Mouse (Mus musculus): Measurements from ENCODE around the gene Dlgap1.
"Not testable (repeated sequence)": the region's sequence is repeated elsewhere in the genome, so short reads cannot be mapped to it uniquely, and the experiment has no call there.

Dlgap1 gene

DNA sequence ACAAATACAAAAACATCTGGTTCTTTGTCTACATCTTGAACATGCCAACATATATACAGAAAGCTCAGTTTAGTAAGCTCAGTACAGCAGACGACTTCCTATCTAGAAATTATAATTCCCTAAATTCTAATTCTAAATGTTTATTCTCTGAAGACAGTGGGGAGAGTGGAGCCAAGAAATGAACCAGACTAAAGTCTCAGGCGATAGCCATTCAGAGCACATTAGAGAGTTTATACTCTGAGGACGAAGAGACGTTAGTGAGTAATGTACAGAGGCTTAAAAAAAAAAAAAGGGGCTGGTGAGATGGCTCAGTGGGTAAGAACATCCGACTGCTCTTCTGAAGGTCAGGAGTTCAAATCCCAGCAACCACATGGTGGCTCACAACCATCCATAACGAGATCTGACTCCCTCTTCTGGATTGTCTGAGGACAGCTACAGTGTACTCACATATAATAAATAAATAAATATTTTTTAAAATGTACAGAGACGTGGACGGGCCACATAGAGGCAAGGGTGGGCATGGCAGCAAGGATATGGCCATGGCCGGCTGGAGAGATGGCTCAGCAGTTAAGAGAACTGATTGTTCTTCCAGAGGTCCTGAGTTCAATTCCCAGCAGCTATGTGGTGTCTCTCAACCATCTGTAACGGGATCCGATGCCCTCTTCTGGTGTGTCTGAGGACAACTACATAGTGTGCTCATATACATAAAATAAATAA, 858.7 kb downstream of the Dlgap1 start:
- DNase-seq: not testable (repeated sequence)

DNA sequence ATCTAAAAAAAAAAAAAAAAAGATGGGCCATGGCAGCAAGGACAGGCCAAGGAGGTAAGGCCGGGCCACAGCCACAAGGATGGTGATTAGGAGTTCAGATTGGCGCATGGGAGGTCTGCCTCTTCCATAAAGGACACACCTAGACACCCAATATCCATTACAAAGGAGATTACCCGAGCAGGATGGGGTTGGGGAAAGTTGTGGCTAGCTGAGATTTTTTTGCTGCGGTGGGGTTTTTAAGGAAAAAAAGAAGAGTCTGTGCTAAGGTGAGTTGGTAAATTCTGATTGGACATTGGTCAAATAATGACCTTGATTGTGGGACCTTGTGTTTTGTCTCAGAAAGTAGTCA, 859.3 kb downstream of the Dlgap1 start:
- DNase-seq: no peak

DNA sequence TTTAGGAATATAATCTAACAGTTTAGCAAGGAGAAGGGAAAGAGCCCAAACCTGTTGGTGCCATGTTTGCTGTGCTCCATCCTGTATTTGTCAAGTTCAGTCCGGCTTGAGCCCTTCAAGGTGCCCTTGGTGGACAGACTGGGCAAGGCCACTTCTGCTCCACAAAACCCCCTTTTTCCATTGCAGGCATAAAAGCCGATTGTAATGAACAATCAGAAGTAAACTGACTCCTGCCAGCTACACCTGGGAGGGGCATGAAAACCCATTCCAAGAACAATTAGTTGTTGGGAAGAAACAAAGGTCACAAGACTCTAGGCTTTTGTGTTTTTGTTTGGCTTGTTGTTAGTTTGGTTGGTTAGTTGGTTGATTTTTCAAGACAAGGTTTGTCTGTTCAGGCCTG, 859.7 kb downstream of the Dlgap1 start:
- no peak for DNase-seq

DNA sequence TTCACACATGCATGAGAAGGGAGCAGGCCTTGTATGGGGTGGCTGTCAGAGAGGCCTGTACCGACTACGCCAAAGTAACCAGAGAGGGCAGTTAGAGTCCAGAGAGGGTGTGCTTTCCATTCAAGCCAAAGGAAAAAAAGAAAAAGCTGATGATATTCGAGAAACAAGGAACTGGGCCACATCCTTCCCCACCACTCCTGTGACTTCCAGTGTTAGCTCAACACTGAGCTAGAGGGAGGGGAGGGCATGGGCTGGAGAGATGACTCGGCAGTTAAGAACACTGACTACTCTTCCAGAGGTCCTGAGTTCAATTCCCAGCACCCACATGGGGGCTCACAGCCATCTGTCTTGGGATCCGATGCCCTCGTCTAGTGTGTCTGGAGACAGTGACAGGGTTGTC, 860.3 kb downstream of the Dlgap1 start:
- DNase-seq: no peak

DNA sequence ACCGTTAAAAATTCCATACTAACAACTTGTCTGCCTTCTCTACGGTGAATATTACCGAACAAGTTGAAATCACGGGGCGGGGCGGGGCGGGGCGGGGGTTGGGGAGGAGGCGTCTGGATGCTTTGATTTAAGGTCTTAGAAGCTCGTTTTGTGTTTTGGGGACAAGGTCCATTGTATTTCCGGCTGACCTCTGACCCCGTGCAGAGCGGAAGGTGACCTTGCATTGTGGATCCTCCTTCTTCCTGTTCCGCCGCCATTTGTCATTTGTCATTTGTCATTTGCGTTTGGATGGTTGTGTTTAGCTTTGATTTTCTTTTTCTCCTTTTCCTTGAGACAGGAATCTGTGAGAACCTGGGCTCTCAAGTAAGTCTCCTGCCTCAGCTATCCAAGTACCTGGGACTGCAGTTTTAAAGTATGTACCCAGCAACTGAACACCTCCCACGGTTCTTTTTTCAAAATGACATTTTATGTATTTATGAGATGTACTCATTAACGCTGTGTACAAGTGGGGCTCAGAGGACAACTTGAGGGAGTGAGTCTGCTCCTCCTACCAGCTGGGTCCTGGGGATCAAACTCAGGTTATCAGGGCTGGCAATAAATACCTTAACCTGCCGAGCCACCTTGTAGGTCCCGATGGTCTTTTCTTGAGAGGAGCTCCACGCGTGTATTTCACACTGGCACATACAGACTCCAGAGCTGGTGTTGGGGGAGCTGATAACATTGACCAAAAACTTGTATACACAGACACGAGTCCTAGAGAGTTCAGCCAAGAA, 861.3 kb downstream of the Dlgap1 start:
- DNase-seq: no peak

DNA sequence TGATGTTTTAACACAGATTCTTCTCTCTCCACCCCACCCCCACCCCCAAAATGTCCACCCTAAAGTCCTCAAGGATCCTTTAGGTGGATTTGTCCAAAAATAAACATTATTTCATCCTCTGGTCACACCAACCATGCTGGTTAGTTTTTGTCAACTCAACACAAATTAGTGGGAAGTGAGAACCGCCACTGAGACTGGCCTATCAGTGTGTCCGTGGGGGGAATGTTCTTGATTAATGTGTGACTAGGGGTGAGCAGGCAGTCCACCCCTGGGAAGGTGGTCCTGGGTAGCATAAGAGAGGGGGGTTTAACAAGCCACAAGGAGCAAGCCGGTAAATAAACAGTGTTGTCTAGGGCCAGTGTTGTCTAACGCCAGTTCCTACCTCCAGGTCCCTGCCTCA, 862.7 kb downstream of the Dlgap1 start:
- DNase-seq: no peak

DNA sequence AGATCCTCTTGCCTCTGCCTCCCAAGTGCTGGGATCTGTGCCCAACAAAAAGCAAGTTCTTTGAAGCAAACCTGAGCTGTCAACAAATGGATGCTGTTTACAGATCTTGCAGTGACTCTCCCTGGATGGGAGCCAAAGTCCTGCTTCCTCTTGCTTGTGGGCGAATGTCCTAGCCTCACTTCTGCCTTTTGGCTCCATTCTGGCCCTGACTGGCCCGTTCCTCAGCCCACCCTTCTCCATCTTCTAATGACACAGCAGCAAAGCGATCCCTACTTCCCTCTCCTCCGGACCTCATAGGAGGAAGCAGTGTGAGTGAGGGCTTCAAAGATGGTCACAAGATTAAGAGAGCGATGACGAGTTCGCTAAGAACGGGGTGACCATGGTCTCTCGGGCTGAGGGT, 863.7 kb downstream of the Dlgap1 start:
- peak; percentile 56 for DNase-seq

DNA sequence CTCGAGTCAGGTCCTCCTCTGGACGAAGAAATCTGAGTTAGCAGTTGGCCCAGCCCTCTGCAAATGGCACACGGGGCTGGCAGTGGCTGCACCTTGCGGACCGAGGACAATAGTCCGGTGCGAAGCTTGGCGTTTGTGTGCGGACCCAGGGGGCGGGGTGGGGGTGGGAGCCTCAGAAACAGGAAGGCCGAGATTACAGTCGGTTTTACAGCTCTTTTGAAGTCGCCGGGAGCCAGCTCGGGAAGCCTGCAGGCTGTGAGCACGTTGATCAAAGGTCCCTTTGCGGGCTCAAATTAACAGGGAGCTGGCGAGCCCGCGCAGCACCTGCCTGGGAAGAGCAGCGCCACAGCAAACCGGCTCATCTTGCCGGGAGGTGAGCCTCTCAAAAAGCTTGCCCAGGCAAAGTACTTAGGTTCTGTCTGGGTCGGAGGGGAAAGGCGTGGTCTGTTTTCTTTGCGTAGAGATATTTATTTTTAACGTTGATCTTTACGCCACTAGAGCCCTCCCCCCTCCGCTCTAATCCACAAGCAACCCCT, 865.6 kb downstream of the Dlgap1 start:
- peak; percentile 57 for DNase-seq

DNA sequence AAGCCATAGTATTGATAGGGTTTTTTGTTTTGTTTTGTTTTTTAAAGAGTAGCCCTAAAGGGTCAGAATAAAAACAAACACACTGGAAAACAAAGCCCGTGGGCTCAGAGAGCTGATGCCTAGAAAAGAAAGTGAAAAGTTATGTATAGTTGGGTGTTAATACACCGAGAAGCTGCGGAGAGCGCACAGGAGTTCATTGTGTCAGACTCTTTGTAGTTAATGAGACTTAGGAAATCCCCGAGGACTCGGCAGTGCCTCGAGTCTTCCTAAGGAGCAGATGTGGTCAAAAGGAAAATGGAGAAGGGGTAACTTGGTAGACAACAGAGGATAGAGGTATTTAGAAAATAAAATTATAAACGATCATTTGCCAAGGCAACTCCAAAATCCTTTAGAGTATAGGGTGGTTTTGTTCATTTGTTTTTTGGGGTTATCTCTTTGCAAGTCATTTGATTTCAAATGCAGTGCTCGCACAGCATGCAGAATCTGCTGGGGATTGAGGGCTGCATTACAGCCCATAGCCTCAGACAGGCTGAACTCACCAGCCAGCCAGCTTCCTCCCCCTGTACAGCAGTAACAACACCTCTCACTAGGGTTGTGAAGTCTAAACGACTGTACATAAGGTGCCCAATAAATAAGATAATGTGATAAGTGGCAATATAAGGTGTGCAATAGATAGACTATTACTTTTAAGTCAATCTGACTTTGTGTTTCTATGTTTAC, 866.4 kb downstream of the Dlgap1 start:
- no peak for DNase-seq

DNA sequence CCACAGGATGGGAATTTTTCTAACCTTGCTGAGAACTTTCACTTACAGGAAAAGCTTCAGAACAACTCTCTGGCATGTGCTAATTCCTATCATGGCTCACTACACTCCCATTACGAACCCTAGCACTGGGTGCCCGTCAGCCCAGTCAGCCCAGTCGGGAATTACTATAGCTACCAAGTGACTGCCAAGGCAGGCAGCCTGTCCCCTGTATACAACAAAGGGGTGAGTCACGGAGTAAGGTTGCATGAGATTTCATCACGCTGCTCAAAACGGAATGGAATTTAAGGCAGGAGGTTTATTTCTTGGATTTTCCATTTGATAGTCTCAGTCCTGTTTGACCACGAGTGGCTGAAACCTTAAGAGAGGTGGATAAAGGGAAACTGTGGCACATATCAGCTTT, 867.9 kb downstream of the Dlgap1 start:
- no peak for DNase-seq

DNA sequence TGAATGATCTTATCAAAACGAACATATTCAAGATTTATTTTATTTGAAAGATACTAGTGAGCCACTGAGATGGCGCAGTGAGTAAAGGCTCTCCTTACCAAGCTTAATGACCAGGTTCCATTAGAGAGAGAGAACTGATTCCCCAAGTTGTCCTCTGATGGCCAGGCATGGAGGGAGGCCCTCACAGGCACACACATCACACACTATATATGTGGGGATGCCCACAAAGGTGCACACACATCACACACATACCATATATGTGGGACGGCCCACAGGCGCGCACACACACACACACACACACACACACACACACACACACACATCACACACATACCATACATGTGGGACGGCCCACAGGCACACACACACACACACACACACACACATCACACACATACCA, 868.6 kb downstream of the Dlgap1 start:
- not testable (repeated sequence) for DNase-seq

DNA sequence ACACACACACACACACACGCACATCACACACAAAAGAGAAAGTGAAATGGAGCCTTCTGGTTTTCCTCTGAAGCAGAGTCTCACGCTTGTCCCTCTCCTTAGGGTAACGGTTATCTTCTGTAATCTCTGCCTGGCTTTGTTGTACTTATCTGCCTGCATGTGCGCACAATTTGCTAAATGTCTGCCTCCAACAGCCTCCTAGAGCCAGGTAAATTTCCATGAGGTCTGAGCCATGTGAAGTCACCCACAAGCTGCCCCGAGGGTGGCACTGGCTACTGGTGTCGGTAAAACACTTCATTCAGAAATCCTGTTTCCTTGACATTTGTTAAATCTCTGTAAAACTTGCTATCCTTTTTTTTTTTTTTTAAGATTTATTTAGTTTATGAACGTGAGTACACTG, 869.2 kb downstream of the Dlgap1 start:
- DNase-seq: no peak

DNA sequence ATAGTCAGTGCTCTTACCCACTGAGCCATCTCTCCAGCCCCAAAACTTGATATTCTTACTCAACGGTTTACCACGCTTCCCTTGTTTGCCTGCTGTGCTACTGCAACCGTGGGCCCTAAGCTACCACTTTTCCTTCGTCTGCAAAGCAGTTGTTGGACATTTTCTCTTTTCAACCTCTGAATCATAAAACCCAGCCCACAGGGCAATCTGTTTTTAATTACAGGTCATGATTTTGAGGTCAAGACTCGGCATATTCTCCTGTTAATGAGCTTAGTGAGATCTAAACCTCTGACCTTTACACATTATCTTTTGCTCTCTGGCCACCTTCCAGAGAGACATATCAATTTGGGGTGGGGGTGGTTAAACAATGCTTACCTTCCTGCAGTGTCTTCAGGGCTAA, 869.7 kb downstream of the Dlgap1 start:
- no peak for DNase-seq

DNA sequence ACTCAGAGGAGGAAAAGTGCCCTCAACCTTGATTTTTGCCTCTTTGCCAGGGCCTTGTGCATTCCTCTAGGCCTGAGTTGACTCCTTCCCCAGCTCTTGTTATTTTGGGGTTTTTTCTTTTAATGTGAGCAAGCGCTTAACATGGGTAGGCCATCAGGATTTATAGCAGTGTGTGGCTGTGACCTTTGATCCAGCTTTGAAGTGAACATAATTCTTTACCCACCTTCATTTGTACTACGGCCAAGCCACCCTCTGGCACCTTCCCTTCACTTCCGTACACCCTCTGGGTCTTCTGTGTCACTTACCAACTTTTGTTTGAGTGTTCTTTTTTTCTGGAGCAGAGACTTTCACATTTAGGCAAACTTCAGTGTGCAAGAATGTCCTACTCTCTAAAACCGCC, 874.4 kb downstream of the Dlgap1 start:
- no peak for DNase-seq

DNA sequence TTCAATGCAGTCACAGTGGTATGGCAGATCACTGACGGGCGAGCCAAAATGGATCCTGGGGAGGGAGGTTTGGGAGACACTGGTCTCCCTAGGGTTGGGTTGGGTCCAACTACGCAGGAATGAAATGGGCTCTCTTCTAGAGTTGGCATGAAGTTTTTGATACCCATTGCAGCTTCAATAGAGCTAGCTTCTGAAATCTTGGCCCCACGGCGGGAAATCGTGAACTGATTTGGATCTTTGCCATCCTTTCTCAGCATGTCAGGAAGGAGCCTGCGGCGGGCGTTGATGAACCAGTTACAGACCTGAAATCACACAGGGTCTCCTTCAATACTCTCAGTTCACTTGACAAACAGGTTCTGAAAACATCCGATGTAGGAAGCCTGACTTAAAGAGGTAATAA, 876.1 kb downstream of the Dlgap1 start:
- peak; percentile 43 for DNase-seq

DNA sequence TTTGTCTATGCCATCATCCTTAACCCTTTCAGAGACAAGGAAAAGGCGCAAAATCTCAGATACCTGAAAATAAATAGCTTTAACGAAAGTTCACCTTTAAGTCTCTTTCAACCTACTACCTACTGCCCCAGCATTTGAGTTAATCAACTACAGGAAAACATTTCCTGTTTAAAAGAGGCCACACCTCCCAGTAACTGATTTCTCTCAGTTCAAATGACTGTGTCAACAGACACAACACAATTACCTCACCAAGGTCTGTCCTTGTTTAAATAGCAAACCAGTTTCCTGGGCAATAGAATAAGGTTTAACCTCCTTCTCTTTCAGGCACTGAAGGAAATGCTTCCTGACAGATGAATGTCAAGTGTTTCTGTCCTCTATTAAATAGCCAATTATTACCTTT, 876.7 kb downstream of the Dlgap1 start:
- no peak for DNase-seq

DNA sequence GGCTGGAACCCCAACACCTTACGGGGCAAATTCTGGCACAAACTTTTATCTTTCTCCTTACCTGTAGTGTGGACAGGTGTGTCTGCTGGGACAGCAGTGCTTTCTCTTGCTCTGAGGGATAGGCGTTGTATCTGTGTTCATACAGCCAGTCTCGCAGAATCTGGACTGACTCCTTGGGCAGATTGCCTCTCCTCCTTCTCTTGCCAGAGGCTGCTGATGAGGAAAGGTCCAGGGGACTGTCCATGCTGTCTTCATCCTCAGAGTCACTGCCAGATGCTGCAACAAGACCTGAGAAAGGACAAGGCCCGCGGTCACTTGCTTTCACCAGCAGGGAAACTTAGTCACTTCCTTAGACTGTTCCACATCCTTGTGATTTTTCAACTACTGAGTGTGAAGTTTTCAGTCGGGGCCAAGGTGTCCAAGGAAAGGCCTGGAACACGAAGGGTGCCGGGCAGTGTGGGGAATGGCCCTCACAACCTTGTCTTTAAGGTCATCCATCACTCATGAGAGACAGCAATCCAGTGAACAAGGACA, 877.3 kb downstream of the Dlgap1 start:
- no peak for DNase-seq

DNA sequence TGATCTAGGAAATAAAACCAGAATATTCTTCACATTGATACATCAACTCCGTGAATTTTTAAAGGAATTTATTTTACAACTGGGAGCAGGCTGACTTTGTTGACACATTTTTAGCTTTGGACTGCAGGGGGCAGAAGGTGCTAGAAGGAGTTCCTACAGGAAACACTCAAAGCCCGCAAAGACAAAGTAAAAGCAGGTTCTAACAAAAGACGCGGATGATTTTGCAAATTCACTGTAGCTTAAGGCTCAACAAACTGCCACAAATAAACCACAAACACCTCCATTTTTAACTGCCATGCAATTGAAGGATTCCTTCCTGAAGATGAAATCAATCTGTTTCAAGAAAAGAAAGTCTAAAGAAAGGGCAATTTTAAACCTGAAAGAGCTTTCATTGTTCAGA, 878.2 kb downstream of the Dlgap1 start:
- DNase-seq: peak; percentile 76

DNA sequence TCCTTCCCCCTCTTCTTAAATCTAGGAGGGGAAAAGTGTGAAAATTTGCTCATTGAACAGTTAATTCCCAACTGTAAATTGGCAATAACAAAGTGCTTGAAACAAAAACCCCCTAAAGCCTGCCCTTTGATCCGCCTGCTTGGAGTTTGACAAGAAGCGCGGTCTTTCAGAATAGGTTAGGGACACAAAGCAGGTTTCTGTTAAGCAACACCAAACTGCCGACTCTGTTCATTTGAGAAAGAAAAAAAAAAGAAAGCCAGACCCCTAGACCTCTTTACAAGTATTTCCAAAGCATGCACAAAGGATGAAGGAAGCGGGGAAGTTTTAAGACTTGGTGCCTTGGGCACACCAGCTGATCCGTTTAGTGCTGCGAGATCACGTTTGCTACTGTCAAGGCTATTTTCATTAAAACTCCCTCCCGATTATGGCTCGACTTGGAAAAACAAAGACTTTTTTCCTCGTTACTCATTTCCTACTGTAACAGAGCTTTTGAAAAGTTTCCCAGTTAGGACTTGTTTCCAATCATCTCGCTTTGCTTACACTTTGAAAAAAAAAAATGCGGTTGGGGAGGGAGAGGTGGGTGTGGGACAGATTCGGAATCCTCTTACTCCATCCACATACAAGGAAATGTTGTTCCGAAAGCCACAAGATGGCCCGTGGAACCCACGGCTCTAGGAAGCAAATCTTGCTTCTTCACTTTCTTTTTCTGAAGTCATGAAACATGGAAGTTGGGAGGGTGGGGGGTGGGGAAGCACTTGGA, 879.1 kb downstream of the Dlgap1 start:
- no peak for DNase-seq

DNA sequence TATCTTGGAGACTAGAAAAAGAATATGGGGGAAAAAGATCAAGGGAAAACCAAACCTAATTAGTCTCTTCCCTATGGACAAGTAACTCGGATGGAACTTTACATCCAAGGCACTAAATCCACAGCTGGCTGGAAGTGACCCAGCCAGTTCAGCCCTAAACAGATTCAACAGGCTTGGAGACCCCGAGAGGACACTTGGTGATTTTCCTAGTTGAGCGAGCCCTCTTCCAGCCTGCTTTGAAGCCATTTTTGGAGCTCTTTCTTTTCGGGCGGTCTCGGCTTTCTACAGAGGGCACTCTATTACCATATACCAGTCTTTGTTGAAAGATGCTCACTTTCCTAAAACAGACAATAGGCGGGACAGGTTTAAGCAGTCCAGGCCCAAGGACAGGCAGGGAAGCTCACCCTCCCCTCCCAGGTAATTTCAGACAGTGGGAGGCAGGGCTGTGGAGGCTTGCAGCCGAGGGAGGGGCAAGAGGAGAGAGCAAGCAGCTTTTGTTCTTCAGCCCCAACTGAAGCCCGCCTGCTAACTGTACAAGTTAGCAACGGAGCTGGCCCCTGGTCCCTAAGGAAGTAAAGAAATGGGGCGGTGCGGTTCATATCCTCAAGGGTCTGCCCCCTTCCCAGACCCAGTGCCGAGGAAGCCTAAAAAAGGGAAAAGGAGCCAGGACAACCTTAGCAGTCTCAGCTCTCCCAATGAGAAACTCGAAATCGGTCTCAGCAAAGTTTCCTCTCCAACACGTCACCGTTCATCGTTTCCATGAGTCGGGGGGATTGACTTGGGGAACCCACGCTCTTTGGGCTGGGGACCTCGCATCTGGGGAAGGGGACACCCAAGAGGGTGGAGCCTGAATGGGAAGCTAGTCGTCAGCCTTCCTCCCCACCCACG, 879.9 kb downstream of the Dlgap1 start:
- DNase-seq: peak; percentile 81

DNA sequence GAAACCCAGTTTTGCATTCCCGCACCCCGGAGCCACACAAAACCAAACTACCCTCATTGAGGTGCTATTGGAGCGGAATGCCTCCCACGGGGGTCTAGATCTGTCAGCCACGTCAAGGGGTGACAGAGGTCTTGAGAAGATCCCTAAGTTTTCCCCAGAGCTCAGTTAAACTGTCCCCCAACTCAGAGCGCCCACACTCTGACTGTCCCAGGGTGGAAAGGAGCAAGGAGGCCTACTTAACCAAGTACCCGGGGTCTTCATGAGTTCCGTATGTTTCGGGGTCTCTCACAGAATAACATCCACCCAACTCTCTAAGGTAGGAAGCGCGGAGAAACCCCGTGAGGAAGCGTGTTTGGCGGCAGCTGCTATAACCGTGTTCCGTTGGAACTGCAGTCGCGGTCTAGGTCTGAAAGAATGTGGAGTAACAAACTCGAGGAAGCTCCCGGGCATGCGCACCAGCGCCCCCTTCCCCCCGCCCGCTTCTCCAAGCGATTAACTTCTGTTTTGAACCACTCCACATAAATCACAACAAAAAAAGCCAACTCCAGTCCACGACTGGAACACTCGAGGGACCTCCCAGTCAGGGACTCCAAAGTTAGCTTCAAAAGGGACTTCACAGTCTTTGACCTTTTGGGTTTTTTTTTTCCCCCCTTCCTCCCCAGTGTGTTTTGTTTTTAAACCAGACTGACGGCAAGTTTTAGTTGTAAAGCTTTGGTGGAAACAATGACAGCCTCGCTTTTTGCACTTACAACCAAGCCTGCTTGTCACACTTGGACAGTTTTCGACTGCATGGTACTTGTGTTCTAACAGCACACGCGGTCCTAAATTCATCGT, 880.7 kb downstream of the Dlgap1 start:
- DNase-seq: peak; percentile 98
